Mouse (Mus musculus) MEL (cell line): ENCODE results near the gene Cfap54. TPM values are rescaled to one million over a fixed set of nuclear protein-coding genes. Genes with fewer than 3 reads are reported as not detected.

Experiments used
- DNase-seq: peaks from one replicate; pipeline ENCODE4 v3.0.0; 2011; ENCODE audit warnings: low read depth, low spot score
- H3K27ac ChIP-seq: 2 replicates; pipeline ENCODE4 v1.5.1; 2012; ENCODE audit warnings: low read depth, mild to moderate bottlenecking, control low read depth, low read length, moderate library complexity; ENCODE audit not compliant: control insufficient read depth
- H3K27me3 ChIP-seq, 2 experiments: fragments of 150-350 bp in 1 of 2; sonication (generic) in 1 of 2; 2 replicates each; pipeline ENCODE4 v1.6.1; 2012; ENCODE audit warnings: low read length in 2 of 2, mild to moderate bottlenecking in 2 of 2, improper control_type of control experiment in 1 of 2, moderate library complexity in 1 of 2; ENCODE audit not compliant: insufficient read depth in 2 of 2, control insufficient read depth in 1 of 2
- H3K36me3 ChIP-seq, 2 experiments: 2 replicates each; pipeline ENCODE4 v1.6.1; 2012 to 2014; ENCODE audit warnings: low read length in 2 of 2, improper control_type of control experiment in 1 of 2, inconsistent platforms in 1 of 2, mild to moderate bottlenecking in 1 of 2; ENCODE audit not compliant: insufficient read depth in 2 of 2, control insufficient read depth in 1 of 2
- H3K4me1 ChIP-seq, 2 experiments: fragments of 150-350 bp in 1 of 2; sonication (generic) in 1 of 2; 2 replicates each; pipeline ENCODE4 v1.6.1; 2012; ENCODE audit warnings: low read length in 2 of 2, improper control_type of control experiment in 1 of 2, mild to moderate bottlenecking in 1 of 2; ENCODE audit not compliant: insufficient read depth in 2 of 2, control insufficient read depth in 1 of 2
- H3K4me3 ChIP-seq, 2 experiments: fragments of 150-350 bp in 1 of 2; sonication (generic) in 1 of 2; 2 replicates each; pipeline ENCODE4 v1.5.1; 2012; ENCODE audit warnings: low read depth in 2 of 2, low read length in 2 of 2, mild to moderate bottlenecking in 2 of 2, moderate library complexity in 2 of 2, control low read depth in 1 of 2, improper control_type of control experiment in 1 of 2; ENCODE audit not compliant: control insufficient read depth in 1 of 2, insufficient read depth in 1 of 2
- H3K79me2 ChIP-seq: 2 replicates; pipeline ENCODE4 v1.6.1; 2012; ENCODE audit warnings: mild to moderate bottlenecking, low read length, moderate library complexity; ENCODE audit not compliant: control insufficient read depth, poor library complexity, insufficient read depth
- H3K9ac ChIP-seq: 2 replicates; pipeline ENCODE4 v1.6.1; 2012; ENCODE audit warnings: low read depth, mild to moderate bottlenecking, control low read depth, low read length, moderate library complexity; ENCODE audit not compliant: control insufficient read depth, poor library complexity, severe bottlenecking
- H3K9me3 ChIP-seq: fragments of 150-350 bp; sonication (generic); replicated peaks from 2 replicates; pipeline ENCODE4 v1.6.1; 2012; ENCODE audit warnings: mild to moderate bottlenecking, low read length, improper control_type of control experiment, moderate library complexity; ENCODE audit not compliant: insufficient read depth
- BHLHE40 ChIP-seq: IDR thresholded peaks from 2 replicates; pipeline ENCODE4 v1.6.1; 2012; ENCODE audit warnings: low read depth, mild to moderate bottlenecking, inconsistent platforms, low read length, improper control_type of control experiment, borderline replicate concordance
- E2F4 ChIP-seq: IDR thresholded peaks from 2 replicates; pipeline ENCODE4 v1.6.1; 2011; ENCODE audit warnings: low read depth, low read length, improper control_type of control experiment, borderline replicate concordance
- ELF1 ChIP-seq: IDR thresholded peaks from 2 replicates; pipeline ENCODE4 v1.6.1; 2014; ENCODE audit warnings: low read depth, mild to moderate bottlenecking, inconsistent platforms, low read length, improper control_type of control experiment, moderate library complexity
- GABPA ChIP-seq: IDR thresholded peaks from 2 replicates; pipeline ENCODE4 v1.6.1; 2012; ENCODE audit warnings: low read depth, mild to moderate bottlenecking, inconsistent platforms, low read length, improper control_type of control experiment, moderate library complexity
- JUND ChIP-seq: IDR thresholded peaks from 2 replicates; pipeline ENCODE4 v1.6.1; 2011; ENCODE audit warnings: low read depth, mild to moderate bottlenecking, improper control_type of control experiment, low read length
- KAT2A ChIP-seq: conservative IDR thresholded peaks from 2 replicates; pipeline ENCODE4 v1.6.1; 2012; ENCODE audit warnings: low read depth, low read length, improper control_type of control experiment, inconsistent platforms
- MAFK ChIP-seq: IDR thresholded peaks from 2 replicates; pipeline ENCODE4 v1.6.1; 2011; ENCODE audit warnings: low read depth, mild to moderate bottlenecking, low read length, improper control_type of control experiment, borderline replicate concordance
- MAX ChIP-seq: IDR thresholded peaks from 2 replicates; pipeline ENCODE4 v1.6.1; 2011; ENCODE audit warnings: low read length, improper control_type of control experiment
- MXI1 ChIP-seq: IDR thresholded peaks from 2 replicates; pipeline ENCODE4 v1.6.1; 2011; ENCODE audit warnings: mild to moderate bottlenecking, low read depth, low read length, improper control_type of control experiment
- MYB ChIP-seq: IDR thresholded peaks from 2 replicates; pipeline ENCODE4 v1.6.1; 2011; ENCODE audit warnings: mild to moderate bottlenecking, low read depth, low read length, improper control_type of control experiment
- MYC ChIP-seq: IDR thresholded peaks from 2 replicates; pipeline ENCODE4 v1.6.1; 2011; ENCODE audit warnings: low read depth, mild to moderate bottlenecking, low read length, improper control_type of control experiment, moderate library complexity
- NELFE ChIP-seq: IDR thresholded peaks from 2 replicates; pipeline ENCODE4 v1.6.1; 2011; ENCODE audit warnings: low read depth, low read length, improper control_type of control experiment
- POLR2AphosphoS5 ChIP-seq: IDR thresholded peaks from 2 replicates; pipeline ENCODE4 v1.6.1; 2012; ENCODE audit warnings: low read depth, borderline replicate concordance, mild to moderate bottlenecking, inconsistent platforms, low read length, moderate library complexity, mixed read lengths
- RAD21 ChIP-seq: IDR thresholded peaks from 2 replicates; pipeline ENCODE4 v1.6.1; 2011; ENCODE audit warnings: mild to moderate bottlenecking, low read depth, low read length, improper control_type of control experiment
- TAL1 ChIP-seq: IDR thresholded peaks from 2 replicates; pipeline ENCODE4 v1.6.1; 2012; ENCODE audit warnings: mild to moderate bottlenecking, inconsistent platforms, low read length, moderate library complexity, mixed read lengths
- TBP ChIP-seq: IDR thresholded peaks from 2 replicates; pipeline ENCODE4 v1.8.0; 2011; ENCODE audit warnings: low read depth, low read length, improper control_type of control experiment
- UBTF ChIP-seq: IDR thresholded peaks from 2 replicates; pipeline ENCODE4 v1.6.1; 2012; ENCODE audit warnings: low read depth, mild to moderate bottlenecking, inconsistent platforms, low read length, improper control_type of control experiment, moderate library complexity, borderline replicate concordance; ENCODE audit not compliant: insufficient read depth
- ZKSCAN1 ChIP-seq: IDR thresholded peaks from 2 replicates; pipeline ENCODE4 v1.6.1; 2012; ENCODE audit warnings: low read depth, mild to moderate bottlenecking, inconsistent platforms, low read length, improper control_type of control experiment, moderate library complexity
- ZNF384 ChIP-seq: IDR thresholded peaks from 2 replicates; pipeline ENCODE4 v1.6.1; 2012; ENCODE audit warnings: low read depth, mild to moderate bottlenecking, inconsistent platforms, low read length, improper control_type of control experiment
- polyA plus RNA-seq, 2 experiments: library from polyadenylated mRNA; stranded (reverse) in 1 of 2; unstranded in 1 of 2; fragments of >175 nt in 1 of 2; fragments of >200 nt in 1 of 2; gene quantifications; 2 replicates each; pipeline versions ENCODE4 v1.2.1 to v1.2.4; 2012; ENCODE audit warnings: low replicate concordance in 2 of 2, low read depth in 1 of 2; ENCODE audit not compliant: insufficient read length in 2 of 2, insufficient read depth in 1 of 2, missing spikeins in 1 of 2
- total RNA-seq: library from RNA; depleted of rRNA; stranded (reverse); fragments of 300-350 nt; gene quantifications from 2 replicates; pipeline ENCODE4 v1.2.3, GENCODE M21; 2012

Gene Cfap54
- total and polyA plus RNA-seq, 3 experiments, result 2.0 to 2.7 TPM; not detected in 1

- TF ChIP-seq POLR2AphosphoS5 (no peak), GABPA (no peak), ELF1 (no peak), BHLHE40 (no peak), RAD21 (no peak), MAX (no peak), MYC (no peak), TAL1 (no peak), MYB (no peak), TBP (no peak), KAT2A (no peak), ZNF384 (no peak)
- peaks cover 0 to 5% of the 10 kb centered on the region in 2 experiments; a peak in 2 of 4 replicates for H3K36me3 ChIP-seq
- H3K4me3 ChIP-seq, result no peak overlapping the region
- peak; percentile 76 for DNase-seq
- H3K9me3 ChIP-seq, result no peaks in the 10 kb centered on the region
- no peak overlapping the region for H3K9ac ChIP-seq
- H3K27ac ChIP-seq, result no peak overlapping the region
- peaks cover under 1 to 6% of the 10 kb centered on the region in 2 experiments for H3K4me1 ChIP-seq
- H3K27me3 ChIP-seq, result no peaks in the 10 kb centered on the region
- no peaks in the 10 kb centered on the region for H3K79me2 ChIP-seq
Observed at GRCm38 (mm10) chr10:93114782-93115181, 33.4 kb upstream of the Cfap54 start.

- no peaks in the 10 kb centered on the region for H3K4me1 ChIP-seq
- TF ChIP-seq E2F4 (no peak), JUND (no peak), NELFE (no peak), BHLHE40 (no peak), ZKSCAN1 (no peak), MAFK (no peak), ZNF384 (no peak), ELF1 (no peak), MXI1 (no peak), UBTF (no peak)
- TF ChIP-seq, all 39 proteins: peak for 0
- no peaks in the 10 kb centered on the region for H3K36me3 ChIP-seq
- DNase-seq, result no peak
- H3K9me3 ChIP-seq, result no peaks in the 10 kb centered on the region
- H3K27me3 ChIP-seq, result no peaks in the 10 kb centered on the region
- H3K27ac ChIP-seq, result no peak overlapping the region
- no peak overlapping the region for H3K4me3 ChIP-seq
- no peaks in the 10 kb centered on the region for H3K79me2 ChIP-seq
- H3K9ac ChIP-seq, result no peak overlapping the region
Observed at GRCm38 (mm10) chr10:93113968-93114367, 32.5 kb upstream of the Cfap54 start.
